Mouse (Mus musculus) skeletal muscle tissue, adult 2 months (tissue): ENCODE measurements around the gene Ube2k.

Source experiments
- DNase-seq: peaks from one replicate; pipeline ENCODE4 v3.0.0-alpha.2; 2012; ENCODE audit warnings: low read depth, low spot score

The Ube2k gene

GRCm38 (mm10) chr5:65624340-65624739, 87.3 kb downstream of the Ube2k start:
- DNase-seq, result no peak

- DNase-seq, result no peak
Measured at GRCm38 (mm10) chr5:65638896-65639295, 101.9 kb downstream of the Ube2k start.
